Mouse (Mus musculus): ENCODE results near the gene Brox.
A peak's percentile ranks its signal among the peaks of the same experiment; 100 is the strongest.

Gene Brox

GRCm38 (mm10) chr1:183289576-183289975 is 7.5 kb downstream of the Brox start:
- peaks cover 82% of the 10 kb centered on the region for H3K36me3 ChIP-seq (ENCODE audit: insufficient read depth, low read length)
- peak overlapping the region; percentile 91 for H3K4me3 ChIP-seq (replicated peaks; ENCODE audit: low read length)
- no peaks in the 10 kb centered on the region for H3K9me3 ChIP-seq (ENCODE audit: low read length)
- no peaks in the 10 kb centered on the region for H3K27me3 ChIP-seq (ENCODE audit: insufficient read depth, low read length)
- peaks cover 24% of the 10 kb centered on the region for H3K4me1 ChIP-seq (replicated peaks; ENCODE audit: low read depth, low read length)
- no peak for TF ChIP-seq POU5F1 (IDR thresholded peaks at IDR 0.05; ENCODE audit: borderline replicate concordance, low read length)

GRCm38 (mm10) chr1:183288351-183288750 is 8.7 kb downstream of the Brox start:
- no peaks in the 10 kb centered on the region for H3K27me3 ChIP-seq (ENCODE audit: insufficient read depth, low read length)
- H3K4me1 ChIP-seq (replicated peaks; ENCODE audit: low read depth, low read length), result peaks cover 22% of the 10 kb centered on the region
- TF ChIP-seq CTCF (conservative IDR thresholded peaks at IDR 0.05; ENCODE audit: low read length) (no peak), POU5F1 (IDR thresholded peaks at IDR 0.05; ENCODE audit: borderline replicate concordance, low read length) (no peak), NANOG (IDR thresholded peaks at IDR 0.05; ENCODE audit: borderline replicate concordance, low read length) (no peak)
- H3K36me3 ChIP-seq (ENCODE audit: insufficient read depth, low read length), result peaks cover 86% of the 10 kb centered on the region
- H3K9me3 ChIP-seq (ENCODE audit: low read length), result no peaks in the 10 kb centered on the region
- H3K4me3 ChIP-seq (replicated peaks; ENCODE audit: low read length), result no peak overlapping the region

- Histone ChIP-seq H3K4me1 (replicated peaks; ENCODE audit: low read depth, low read length) (peaks cover 4% of the 10 kb centered on the region; the same call in 1 of the 2 replicates), H3K4me3 (replicated peaks; ENCODE audit: low read length) (no peak overlapping the region), H3K27me3 (ENCODE audit: insufficient read depth, low read length) (no peaks in the 10 kb centered on the region), H3K9me3 (ENCODE audit: low read length) (no peaks in the 10 kb centered on the region), H3K36me3 (ENCODE audit: insufficient read depth, low read length) (peaks cover 37% of the 10 kb centered on the region)
- TF ChIP-seq NANOG (IDR thresholded peaks at IDR 0.05; ENCODE audit: borderline replicate concordance, low read length), result no peak
- TF ChIP-seq POU5F1 (IDR thresholded peaks at IDR 0.05; ENCODE audit: borderline replicate concordance, low read length), result no peak
- TF ChIP-seq CTCF (conservative IDR thresholded peaks at IDR 0.05; ENCODE audit: low read length), result no peak
Observed at GRCm38 (mm10) chr1:183275763-183276162, 21.3 kb downstream of the Brox start.

DNA sequence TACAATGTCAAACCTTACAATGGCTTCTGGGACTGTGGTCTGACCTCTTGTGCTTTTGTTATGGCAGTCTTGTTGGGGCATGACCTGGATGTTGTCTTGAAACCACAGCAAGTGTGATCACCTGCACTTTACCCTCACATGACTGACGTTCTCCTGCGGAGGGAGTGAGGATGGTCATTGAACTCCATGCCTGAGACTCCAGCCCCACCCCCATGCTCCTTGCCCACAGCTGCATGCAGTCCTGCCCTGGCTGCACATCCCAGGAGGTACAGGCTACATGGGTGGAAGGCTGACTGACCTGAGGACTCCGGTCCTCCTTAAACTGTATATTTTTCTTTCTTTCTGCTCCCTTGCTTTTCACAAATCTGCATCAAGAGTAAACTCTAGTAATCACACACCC is 22.7 kb downstream of the Brox start:
- H3K36me3 ChIP-seq (ENCODE audit: insufficient read depth, low read length), result peaks cover 23% of the 10 kb centered on the region
- no peaks in the 10 kb centered on the region for H3K27me3 ChIP-seq (ENCODE audit: insufficient read depth, low read length)
- no peak overlapping the region for H3K4me3 ChIP-seq (replicated peaks; ENCODE audit: low read length)
- peaks cover 4% of the 10 kb centered on the region; the same call in 1 of the 2 replicates for H3K4me1 ChIP-seq (replicated peaks; ENCODE audit: low read depth, low read length)
- TF ChIP-seq NANOG (IDR thresholded peaks at IDR 0.05; ENCODE audit: borderline replicate concordance, low read length) (no peak), CTCF (conservative IDR thresholded peaks at IDR 0.05; ENCODE audit: low read length) (no peak), POU5F1 (IDR thresholded peaks at IDR 0.05; ENCODE audit: borderline replicate concordance, low read length) (no peak)
- H3K9me3 ChIP-seq (ENCODE audit: low read length), result no peaks in the 10 kb centered on the region

GRCm38 (mm10) chr1:183272867-183273818 is 23.9 kb downstream of the Brox start:
- no peaks in the 10 kb centered on the region for H3K9me3 ChIP-seq (ENCODE audit: low read length)
- TF ChIP-seq NANOG (IDR thresholded peaks at IDR 0.05; ENCODE audit: borderline replicate concordance, low read length) (no peak), CTCF (conservative IDR thresholded peaks at IDR 0.05; ENCODE audit: low read length) (peak; percentile 20; the same call in 1 of the 2 replicates)
- H3K4me3 ChIP-seq (replicated peaks; ENCODE audit: low read length), result no peak overlapping the region
- H3K27me3 ChIP-seq (ENCODE audit: insufficient read depth, low read length), result no peaks in the 10 kb centered on the region; the same call in 1 of the 2 replicates
- peaks cover 4% of the 10 kb centered on the region; the same call in 1 of the 2 replicates for H3K4me1 ChIP-seq (replicated peaks; ENCODE audit: low read depth, low read length)
- H3K36me3 ChIP-seq (ENCODE audit: insufficient read depth, low read length), result peaks cover 12% of the 10 kb centered on the region

- Histone ChIP-seq H3K4me3 (replicated peaks; ENCODE audit: low read length) (no peak overlapping the region), H3K9me3 (ENCODE audit: low read length) (peaks cover 14% of the 10 kb centered on the region), H3K27me3 (ENCODE audit: insufficient read depth, low read length) (no peaks in the 10 kb centered on the region; the same call in 1 of the 2 replicates), H3K36me3 (ENCODE audit: insufficient read depth, low read length) (no peaks in the 10 kb centered on the region), H3K4me1 (replicated peaks; ENCODE audit: low read depth, low read length) (peaks cover 5% of the 10 kb centered on the region; the same call in 1 of the 2 replicates)
- no peak for TF ChIP-seq NANOG (IDR thresholded peaks at IDR 0.05; ENCODE audit: borderline replicate concordance, low read length)
- TF ChIP-seq POU5F1 (IDR thresholded peaks at IDR 0.05; ENCODE audit: borderline replicate concordance, low read length), result no peak
- TF ChIP-seq CTCF (conservative IDR thresholded peaks at IDR 0.05; ENCODE audit: low read length), result no peak
Observed at GRCm38 (mm10) chr1:183267666-183268065, 29.4 kb downstream of the Brox start.

DNA sequence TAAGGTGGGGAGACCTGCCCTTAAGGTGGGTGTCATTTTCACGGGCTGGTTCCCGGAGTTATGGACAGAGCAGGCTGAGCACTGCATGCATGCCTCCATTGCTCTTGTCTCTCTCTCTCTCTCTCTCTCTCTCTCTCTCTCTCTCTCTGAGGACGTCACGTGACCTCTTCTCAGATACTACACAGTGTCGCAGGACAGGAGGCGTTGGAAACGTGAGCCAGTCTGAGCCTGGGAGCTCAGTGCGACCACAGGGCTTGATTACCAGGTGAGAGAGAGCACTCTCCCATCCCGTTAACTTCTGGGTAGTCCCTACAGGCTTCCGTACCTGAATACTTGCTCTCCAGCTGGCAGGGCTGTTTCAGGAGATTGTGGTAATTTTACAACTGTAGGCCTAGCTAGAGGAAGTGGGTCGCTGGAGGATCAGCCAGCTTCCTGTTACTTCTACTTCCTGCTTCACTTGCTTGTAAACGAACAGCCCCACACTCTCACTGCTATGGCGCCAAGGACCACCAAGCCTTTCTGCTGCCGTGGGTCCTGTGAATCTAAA is 31.1 kb downstream of the Brox start:
- Histone ChIP-seq H3K4me3 (replicated peaks; ENCODE audit: low read length) (no peak overlapping the region), H3K27me3 (ENCODE audit: insufficient read depth, low read length) (no peaks in the 10 kb centered on the region; the same call in 1 of the 2 replicates), H3K9me3 (ENCODE audit: low read length) (peaks cover 14% of the 10 kb centered on the region), H3K36me3 (ENCODE audit: insufficient read depth, low read length) (no peaks in the 10 kb centered on the region), H3K4me1 (replicated peaks; ENCODE audit: low read depth, low read length) (peaks cover 4% of the 10 kb centered on the region; the same call in 1 of the 2 replicates)
- no peak for TF ChIP-seq POU5F1 (IDR thresholded peaks at IDR 0.05; ENCODE audit: borderline replicate concordance, low read length)
- no peak for TF ChIP-seq CTCF (conservative IDR thresholded peaks at IDR 0.05; ENCODE audit: low read length)
- no peak for TF ChIP-seq NANOG (IDR thresholded peaks at IDR 0.05; ENCODE audit: borderline replicate concordance, low read length)

DNA sequence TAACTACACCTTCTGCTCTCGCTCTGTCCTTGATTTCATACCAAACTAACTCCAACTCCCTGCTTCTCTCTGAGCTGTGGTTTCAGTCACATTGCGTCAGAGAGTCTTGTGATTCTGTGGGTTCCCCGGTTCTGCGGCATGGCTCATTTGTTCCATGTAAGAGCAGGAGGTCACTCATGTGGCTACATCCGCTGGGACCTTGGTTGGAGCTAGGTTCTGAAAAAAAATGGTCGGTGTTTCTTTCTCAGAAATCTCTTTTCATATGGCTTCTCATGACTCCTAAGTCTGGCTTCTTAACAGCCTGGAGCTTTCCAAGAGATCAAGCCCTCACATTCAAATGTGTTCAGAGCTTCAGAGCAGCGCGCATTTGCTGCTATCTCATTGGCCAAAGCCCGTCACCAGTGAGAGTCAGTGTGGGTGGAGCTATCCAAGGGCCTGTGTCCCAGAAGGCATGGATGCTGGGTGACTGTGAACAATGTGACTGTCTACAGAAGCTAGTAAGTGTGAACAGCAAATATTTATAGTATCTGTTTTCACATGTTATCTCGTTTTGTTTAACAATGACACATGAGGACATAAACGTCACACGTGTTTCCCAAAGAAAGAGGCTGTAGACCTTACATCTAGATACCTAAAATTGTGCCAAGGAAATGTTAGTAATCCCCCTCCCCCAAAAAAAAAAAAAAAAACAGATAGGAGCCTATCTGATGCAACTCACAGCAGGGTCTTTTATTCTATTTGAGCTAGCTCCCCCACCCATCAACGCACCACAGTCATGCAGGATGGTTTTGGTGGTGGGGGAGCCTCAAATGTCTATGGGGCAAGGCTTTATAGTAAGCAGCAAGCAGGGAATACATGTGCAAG is 32.7 kb downstream of the Brox start:
- Histone ChIP-seq H3K27me3 (ENCODE audit: insufficient read depth, low read length) (no peaks in the 10 kb centered on the region; the same call in 1 of the 2 replicates), H3K4me1 (replicated peaks; ENCODE audit: low read depth, low read length) (peaks cover 4% of the 10 kb centered on the region; the same call in 1 of the 2 replicates), H3K4me3 (replicated peaks; ENCODE audit: low read length) (no peak overlapping the region), H3K9me3 (ENCODE audit: low read length) (peaks cover 14% of the 10 kb centered on the region), H3K36me3 (ENCODE audit: insufficient read depth, low read length) (no peaks in the 10 kb centered on the region)
- TF ChIP-seq NANOG (IDR thresholded peaks at IDR 0.05; ENCODE audit: borderline replicate concordance, low read length), result no peak
- no peak for TF ChIP-seq CTCF (conservative IDR thresholded peaks at IDR 0.05; ENCODE audit: low read length)
- TF ChIP-seq POU5F1 (IDR thresholded peaks at IDR 0.05; ENCODE audit: borderline replicate concordance, low read length), result no peak

All from E14TG2a.4 (cell line).